Mouse (Mus musculus) adrenal gland, adult 18-20 months (tissue): ENCODE data around the gene Kctd2. TPM values are rescaled to one million over a fixed set of nuclear protein-coding genes. Genes with fewer than 3 reads are reported as not detected.
A peak's percentile ranks its signal among the peaks of the same experiment; 100 is the strongest.
"Not testable (repeated sequence)": the region's sequence is repeated elsewhere in the genome, so short reads cannot be mapped to it uniquely, and the experiment has no call there.

Experiments
- DNase-seq, 2 experiments: peaks; one replicate each; pipeline ENCODE4 v3.0.0; 2021 to 2022; ENCODE audit warnings: low spot score in 2 of 2
- total RNA-seq, 2 experiments: library from RNA; stranded (reverse); gene quantifications; 1 replicate in 1 of 2; 2 replicates in 1 of 2; pipeline ENCODE4 v1.2.3; 2021

Gene Kctd2
- total RNA-seq, 2 experiments from 2014 or later: 44.1 to 71.4 TPM

DNA sequence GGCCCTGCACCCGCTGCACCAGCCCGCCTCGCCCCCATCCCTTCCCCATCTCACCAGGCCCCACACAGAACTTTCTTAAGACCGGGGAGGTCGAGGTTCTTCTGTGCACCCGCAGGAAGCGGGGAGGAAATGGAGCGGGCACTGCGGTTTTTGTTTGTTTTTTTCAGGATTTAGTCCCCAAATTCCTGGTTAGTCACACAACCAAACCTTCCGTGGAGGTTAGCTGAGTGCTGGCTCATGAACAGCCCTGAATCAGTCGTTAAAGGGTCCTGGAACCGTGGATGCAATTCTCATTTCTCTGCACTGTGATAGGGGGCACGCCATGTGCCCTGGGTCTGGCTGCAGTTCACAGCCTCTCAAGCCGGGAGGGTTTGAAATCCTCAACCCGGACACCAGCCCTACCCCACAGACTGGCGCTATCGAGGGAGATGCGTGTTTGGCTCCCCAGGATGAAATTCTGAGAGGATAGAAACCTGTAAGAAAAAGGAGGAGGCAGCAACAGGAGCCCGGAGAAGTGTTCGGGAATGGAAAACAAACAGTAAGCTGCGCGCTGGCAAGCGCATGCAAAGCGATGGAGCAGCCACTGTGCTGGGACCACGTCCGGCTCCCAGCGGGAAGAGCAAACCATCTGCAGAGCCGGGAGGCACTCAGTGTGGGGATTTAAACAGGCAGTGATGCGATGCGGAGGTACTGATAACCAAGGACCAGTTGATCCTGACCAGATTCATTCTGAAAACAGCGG, 15.8 kb downstream of the Kctd2 start:
- no peak for DNase-seq

DNA sequence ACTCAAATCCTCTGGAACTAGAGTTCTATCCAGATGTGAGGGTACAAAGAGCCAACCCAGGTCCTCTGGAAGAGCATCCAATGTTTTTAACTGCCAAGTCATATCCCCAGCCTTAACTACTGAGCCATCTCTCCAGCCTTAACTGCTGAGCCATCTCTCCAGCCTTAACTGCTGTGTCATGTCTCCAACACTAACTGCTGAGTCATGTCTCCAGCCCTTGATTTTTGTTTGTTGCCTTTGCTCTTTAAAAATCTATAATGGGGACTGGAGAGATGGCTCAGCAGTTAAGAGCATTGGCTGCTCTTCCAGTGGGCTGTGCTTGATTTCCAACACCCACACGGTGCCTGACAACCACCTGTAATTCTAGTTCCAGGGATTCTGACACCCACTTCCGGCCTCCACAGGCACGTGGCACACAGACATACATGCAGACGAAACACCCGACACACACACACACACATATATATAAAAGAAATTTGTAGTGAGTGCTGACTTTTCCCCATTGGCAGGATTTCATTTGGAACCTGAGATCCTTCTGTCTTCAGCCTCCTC, 17.7 kb downstream of the Kctd2 start:
- no peak for DNase-seq

DNA sequence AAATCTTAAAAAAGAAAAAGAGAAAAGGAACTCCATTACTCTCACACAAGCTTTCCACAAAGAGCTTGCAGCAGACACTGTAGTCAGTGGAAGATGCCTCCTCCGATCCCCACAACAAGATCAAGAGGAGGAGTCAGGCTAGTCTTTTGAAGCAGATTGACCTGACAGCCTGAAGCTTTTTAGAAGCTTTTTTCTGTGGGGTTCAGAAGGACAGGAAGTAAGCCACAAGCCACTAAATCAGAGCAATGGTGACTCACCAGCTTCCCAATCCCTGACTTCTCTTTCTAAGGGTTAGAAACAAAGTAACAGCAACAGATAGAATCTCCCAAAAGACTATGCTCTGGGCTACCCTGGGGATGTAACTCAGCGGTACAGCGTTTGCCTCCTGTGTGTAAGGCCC, 19.4 kb downstream of the Kctd2 start:
- DNase-seq: no peak

DNA sequence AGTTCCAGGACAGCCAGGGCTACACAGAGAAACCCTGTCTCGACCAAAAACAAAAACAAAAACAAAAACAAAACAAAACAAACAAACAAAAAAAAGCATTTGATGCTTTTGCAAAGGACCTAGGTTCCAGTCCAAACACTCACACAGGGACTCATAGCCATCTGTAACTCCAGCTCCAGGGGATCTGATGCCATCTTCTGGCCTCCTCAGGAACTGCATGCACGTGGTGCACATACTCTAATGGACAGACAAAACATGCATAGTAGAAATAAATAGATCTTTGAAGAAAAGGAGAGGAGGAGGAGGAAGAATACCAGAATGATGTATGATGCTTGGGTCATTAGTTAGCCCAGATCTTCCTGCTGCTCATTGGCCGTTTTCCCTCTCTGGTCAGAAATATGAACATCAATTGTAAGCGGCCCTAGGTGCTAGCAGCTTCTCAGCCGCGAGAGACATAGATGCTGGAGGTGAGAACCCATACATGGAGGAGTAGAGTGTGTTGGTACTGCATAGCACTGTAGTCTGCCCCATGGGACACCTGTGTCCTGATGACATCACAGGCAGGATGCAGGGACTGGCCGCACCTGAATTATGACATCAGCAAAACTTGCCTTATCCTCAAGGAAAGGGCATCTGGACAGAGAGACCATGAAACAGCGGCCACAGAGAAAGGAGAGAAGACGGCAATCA, 20.1 kb downstream of the Kctd2 start, which contains the start of gene Trim80:
Trim80 (plus strand) TSS at position 640 of the 690 bp plus-strand sequence.
- DNase-seq: no peak

DNA sequence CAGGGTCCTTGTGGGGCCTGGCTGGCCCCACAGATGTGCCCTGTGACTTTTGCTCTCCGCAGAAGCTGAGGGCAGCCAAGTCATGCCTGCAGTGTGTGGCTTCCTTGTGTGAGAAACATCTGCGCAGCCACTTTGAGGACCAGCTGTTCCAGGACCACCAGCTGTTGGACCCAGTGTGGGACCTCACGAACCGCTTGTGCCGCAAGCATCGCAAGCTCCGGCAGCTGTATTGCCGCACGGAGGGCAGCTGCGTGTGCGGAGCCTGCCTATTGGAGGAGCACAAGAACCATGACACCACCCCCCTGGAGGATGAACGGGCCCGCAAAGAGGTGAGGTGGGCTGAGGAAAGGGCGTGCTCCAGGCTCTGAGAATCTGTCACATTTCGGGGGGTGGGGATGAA, 21.5 kb downstream of the Kctd2 start:
- DNase-seq: no peak

DNA sequence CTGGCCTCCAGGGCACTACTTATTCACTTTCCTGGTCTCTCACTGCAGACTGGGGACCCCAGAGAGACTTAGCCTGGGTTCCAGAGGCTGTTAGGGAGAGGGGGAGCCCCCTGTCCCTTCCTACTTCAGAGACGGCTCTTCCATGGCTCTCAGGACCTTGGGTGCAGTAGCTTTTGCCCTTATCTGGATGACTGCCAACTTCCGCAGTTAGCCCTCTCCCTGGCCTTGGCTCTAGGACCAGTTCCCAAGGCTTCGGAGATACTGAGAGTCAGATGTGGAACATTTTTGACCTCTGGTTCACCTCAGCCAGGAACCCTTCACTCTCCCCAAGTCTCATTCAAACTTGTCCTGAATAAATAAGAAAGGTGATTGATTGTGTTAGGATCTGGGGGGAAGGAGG, 27.0 kb downstream of the Kctd2 start:
- peak in 1 of 2 experiments; percentile 42 for DNase-seq

DNA sequence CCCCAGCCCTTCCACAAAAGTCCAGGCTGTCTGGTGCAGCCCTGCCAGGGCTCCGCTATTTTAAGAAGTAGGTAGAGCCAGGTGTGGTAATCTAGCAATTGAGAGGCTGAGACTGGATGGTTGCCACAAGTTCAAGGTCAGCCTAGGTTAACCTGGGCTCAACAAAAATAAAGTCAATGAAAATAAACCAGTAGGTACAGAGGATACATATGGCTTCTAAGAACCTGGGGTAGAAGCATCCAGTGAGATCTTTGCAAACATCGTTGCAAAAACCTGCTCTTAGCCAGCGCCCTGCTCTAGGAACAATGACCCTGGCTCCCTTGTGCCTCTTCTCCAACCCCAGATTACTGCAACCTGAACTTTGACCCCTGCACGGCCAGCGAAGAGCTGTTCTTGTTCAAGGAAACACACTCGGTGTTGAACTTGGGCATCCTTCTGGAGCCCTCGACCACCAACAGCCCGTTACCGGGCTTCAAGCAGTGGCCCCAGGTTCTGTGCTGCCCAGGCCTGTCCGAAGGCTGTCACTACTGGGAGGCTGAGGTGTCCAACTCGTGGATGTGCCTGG, 27.5 kb downstream of the Kctd2 start:
- DNase-seq: no peak

DNA sequence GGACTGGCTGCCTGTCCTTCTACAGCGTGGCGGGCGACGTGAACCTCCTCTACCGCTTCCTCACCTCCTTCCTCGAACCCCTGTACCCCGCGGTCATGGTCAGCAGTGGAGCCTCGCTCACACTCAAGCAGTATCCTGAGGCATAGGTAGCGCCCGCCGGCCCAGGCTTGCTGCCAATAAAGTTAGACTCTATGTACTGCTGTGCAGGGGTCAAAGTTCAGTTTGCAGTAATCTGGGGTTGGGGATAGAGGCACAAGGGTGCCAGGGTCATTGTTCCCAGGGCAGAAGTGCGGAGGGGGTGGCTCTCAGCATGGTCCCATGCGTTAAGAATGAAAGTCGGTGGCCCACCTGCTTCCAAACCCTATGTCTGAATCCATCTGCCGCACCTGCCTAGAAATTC, 28.1 kb downstream of the Kctd2 start:
- DNase-seq: no peak

DNA sequence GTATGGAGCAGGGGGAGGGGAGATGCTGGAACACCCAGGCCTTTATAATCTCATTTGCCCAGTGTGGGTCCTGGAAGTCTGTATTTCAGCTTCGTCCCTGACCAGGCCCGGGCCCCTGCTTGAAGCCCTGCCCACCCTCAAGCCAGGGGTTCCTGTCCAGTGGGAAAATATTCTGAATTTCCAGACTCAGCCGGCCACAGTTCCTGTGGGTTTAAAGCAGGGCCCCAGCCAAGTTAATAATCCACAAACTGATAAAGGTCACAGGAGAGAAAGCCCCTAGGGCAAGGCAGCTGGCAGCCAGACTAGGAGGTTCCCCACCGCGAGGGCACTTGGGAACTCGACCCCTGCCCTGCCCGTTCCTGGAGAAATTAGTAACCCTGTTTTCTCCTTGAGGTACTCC, 29.1 kb downstream of the Kctd2 start:
- DNase-seq: no peak

DNA sequence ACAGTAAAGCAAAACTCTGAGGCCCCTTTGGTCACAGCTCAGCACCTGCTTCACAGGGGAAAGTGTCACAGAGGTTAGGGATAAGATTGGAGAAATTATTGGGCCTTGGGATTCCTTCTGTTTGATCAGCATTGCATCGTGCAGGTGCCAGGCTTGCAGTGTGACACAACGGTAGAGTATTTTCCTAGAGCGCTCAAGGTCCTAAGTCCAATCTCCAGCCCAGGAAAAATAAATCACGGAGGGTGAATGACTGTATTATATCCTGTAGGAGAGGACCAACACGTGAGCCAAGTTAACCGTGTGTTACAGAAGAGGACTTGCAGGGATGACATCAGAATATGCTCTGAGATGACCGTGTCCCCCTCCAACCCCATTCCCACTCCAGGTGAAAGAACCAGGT, 30.2 kb downstream of the Kctd2 start:
- DNase-seq: no peak

DNA sequence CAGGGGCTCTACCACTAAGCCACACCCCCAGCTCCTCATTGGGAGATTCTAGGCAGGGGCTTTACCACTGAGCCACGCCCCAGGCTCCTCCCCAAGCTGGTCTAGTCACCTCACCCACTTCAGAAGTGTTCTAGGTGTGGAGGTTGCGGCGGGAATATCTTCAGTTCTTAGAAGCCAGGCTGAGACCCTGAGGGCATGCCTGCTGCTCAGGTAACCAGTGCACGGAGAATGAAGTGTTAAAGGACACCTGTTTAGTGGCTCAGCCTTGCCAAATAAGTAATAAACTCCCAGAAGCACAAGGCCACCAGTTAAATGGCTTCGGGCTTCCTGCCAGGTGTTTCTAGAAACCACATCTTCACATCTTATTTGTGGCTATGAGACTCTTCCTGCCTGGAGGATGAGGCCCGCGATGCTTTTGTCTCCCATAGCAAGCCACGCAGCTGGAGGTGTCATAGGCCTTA, 31.9 kb downstream of the Kctd2 start:
- DNase-seq: no peak

DNA sequence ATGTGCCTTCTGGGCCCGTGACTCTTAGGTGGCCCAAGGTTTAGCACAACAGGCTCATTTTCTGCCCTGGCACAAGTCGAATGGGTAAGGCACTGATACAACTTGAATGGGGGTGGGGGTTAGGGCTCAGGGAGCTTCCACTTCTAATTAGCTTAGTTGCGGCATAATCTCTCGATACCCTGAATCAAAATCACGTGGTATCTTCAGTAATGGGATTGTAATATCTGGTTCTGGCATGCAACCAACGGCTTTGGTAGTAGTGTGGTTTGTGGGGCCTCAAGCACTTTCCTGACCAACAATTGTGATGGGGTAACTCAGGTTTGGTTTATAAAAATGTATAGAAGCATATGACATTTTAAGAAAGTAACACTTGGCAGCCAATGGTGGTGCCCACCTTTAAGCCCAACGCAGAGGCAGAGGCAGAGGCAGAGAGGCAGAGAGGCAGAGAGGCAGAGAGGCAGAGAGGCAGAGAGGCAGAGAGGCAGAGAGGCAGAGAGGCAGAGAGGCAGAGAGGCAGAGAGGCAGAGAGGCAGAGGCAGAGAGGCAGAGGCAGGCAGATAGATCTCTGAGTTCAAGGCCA, 32.4 kb downstream of the Kctd2 start:
- DNase-seq: no peak

DNA sequence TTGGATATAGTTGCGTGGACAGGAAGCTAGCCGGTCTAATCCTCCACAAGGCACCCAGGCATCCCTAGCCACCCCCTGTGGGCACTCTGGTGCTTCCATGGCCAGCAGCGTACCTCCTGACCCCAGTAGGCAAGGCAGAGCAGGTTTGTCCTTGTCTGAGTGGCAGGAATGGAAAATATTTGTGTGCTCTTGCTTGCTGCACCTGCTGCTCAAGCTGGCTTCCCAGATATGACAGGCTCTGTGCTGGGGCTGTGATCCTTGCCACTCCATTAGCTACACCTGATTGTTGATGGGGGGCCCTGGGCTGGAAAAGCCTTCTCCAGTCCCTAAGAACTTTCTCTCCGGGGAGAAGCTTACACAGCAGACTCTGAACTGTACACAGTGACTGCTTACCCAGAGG, 33.4 kb downstream of the Kctd2 start:
- no peak for DNase-seq

DNA sequence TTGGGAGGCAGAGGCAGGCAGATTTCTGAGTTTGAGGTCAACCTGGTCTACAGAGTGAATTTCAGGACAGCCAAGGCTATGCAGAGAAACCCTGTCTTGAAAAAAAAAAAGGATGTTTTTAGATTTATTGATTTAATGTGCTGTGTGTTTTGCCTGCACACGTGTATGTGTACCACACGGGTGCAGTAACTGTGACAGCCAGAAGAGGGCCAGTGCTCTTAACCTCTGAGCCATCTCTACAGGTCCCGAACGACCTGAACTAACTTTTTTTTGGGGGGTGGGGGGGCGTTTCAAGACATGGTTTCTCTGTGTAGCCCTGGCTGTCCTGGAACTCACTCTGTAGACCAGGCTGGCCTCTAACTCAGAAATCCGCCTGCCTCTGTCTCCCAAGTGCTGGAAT, 34.9 kb downstream of the Kctd2 start:
- not testable (repeated sequence) for DNase-seq

DNA sequence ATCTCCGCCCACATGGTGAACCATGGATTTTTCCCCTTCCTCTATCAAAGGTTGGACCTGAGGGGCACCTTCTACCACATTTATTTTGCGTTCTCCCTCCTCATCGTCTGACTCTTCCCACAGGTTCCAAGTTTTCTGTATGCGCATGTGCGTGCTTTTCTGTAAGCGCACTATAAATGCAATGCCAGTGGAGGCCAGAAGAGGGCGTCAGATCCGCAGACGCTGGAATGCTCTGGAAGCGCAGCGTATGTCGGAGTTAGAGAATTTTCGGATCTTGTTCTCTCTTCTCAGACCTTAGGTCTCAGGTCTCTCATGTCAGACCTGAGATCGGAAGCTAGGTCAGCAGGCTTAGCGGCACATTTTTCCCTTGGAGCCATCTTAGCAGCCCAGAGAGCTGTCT, 35.7 kb downstream of the Kctd2 start:
- DNase-seq: no peak

DNA sequence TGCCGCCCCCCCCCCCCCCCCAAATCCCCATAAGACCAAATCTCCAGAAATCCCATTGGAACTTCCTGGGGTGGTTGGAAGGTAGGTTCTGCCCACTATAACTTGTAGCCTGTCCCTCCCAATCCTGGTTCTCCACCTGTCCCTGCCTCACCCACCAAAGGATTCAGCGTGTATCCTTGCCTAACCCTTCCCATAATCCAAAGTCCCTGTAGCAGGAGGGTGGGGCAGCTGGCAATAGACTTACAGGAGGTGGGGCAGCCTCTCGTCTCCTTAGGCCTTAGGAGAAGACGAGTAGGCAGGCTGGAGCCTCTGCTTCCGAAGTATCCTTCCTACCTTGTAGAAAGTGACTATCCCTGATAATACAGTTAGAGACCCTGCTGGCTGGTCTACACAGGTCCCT, 36.3 kb downstream of the Kctd2 start:
- no peak for DNase-seq

DNA sequence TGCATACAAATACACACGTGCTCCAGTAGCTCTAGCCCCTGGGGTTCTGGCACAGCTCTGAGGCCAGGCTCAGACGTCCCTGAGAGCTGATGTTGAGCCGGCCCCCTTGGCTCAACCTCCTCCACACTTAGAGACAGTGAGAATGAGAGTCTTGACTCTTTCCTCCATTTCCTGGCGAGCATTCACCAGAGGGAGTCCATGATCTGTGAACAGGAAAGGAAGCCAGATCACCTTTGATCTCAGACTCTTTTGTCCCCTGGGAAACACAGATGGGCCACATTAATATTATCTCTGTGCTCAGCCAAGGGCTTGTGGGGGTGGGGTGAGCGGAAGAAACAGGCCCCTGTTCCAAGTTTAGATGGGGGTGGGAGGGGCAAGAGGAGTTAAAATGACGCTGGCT, 37.5 kb downstream of the Kctd2 start:
- DNase-seq: no peak

DNA sequence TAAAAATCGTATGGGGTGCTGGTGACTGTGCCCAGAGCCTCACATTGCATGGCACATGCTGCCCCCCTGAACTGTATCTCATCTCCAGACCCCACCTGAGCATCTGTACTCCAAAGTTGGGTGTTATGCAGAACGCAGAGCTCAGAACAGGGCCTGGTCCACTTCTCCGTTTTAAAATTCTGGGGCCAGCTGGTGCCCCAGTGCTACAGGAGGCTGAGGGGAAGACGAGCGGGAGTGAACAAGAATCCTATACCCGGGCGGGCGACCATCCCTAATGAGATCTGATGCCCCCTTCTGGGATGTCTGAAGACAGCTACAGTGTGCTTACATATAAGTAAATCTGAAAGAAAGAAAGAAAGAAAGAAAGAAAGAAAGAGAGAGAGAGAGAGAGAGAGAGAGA, 41.0 kb downstream of the Kctd2 start:
- no peak for DNase-seq

DNA sequence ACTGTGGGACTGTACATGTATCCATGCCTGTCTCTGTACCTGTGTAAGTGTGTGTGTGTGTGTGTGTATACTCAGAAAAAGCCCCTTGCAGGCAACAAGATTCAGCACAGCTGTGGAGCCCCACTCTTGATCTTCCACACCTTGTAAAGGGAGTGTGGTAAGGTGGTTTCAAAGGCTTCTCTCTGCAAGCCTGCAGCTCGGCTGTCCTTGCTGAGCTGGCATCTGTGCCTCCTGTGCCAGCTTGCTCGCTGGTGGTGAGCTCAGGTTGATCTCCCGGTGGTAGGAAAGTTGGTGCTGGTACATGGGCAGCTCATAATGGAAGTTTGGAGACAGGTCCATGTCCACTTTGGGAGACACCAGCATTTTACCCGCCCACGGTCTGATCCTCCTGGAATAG, 41.9 kb downstream of the Kctd2 start:
- DNase-seq: no peak

DNA sequence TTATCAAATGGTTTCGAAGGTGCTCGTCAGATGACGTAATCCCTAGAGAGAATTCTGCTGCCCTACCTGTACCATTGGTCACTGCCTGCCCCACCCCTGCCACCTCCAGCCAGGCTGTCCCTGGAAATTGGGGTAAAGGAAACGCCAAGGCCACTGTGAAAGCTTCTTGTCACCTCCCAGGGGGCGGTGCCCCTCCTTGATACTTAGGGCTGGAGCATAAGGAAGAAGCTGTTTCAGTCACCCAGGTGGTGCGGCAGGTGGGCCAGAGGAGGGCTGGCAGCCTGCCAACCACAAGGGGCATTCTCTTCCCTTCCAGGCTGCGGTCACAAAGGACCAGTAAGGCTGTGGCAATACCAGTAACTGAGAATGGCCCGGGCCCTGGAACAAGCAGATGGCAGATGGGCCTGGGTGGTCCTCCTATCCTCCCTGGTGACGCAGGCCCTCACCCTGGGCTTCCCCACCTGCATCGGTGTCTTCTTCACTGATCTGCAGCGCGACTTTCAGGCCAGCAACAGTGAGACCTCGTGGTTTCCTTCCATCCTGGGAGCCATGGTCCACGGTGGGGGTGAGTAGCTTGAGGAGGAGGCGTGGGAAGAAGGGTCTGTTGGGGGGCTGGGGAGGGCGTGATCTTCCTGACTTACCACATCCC, 42.4 kb downstream of the Kctd2 start, which contains the start of gene Slc16a5:
Slc16a5 (plus strand) TSS at position 232 of the 649 bp plus-strand sequence.
- no peak for DNase-seq

DNA sequence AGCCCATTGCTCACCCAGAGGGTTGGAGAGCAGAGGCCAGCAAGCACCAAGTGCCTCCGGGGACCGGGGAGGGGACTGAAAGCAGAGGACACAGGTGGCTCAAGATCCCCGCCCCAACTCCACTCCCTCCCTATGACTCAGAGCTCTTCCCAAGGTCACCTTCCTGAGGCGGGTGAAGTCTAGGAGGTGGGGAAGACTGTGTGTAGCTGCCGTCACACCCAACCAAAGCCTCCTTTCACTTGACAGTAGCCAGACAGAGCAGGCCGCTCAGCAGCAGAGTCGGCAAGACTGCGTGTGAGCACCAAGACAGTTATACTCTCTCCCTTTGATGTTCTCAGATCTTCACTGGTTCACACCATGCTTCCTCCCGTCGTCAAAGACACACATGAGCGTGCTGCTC, 43.5 kb downstream of the Kctd2 start:
- DNase-seq: no peak
